Mouse (Mus musculus): ENCODE measurements at regions not wholly inside any gene's neighbourhood (a gene's known extent, or its start where the extent isn't known, plus 50 kb on each side); places are given as distances from the start of the nearest gene placed in this dataset.
"Not testable (repeated sequence)": the region's sequence is repeated elsewhere in the genome, so short reads cannot be mapped to it uniquely, and the experiment has no call there.

DNA sequence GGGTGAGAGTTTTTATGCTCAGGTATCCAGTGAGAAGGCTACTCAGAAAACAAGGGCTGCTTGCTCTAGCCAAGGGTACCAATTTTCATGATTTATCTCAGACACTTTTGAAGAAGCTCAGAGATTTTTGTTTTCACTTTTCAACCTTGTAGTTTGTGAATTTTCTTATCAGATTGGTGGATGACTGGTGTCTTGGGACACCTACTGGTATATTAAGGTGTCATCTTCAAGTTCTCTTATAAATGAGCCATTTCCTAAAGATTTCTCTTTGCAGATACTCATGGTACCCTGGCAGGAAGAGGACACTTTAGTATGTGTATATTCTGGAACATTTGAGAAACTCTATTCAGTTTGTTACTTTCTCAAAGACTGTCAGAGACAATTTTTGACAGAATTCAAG is 239.9 kb downstream of the Prr30 start:
- Histone ChIP-seq H3K4me3 (replicated peaks) (no peak overlapping the region), H3K9me3 (replicated peaks) (no peaks in the 10 kb centered on the region), H3K4me2 (no peak overlapping the region), H3K27ac (no peak overlapping the region), H3K4me1 (replicated peaks) (no peaks in the 10 kb centered on the region), H3K9ac (no peak overlapping the region), H3K27me3 (no peaks in the 10 kb centered on the region), H3K36me3 (no peaks in the 10 kb centered on the region)
- ATAC-seq (ENCODE audit: low read depth) (no peak), DNase-seq (no peak)

DNA sequence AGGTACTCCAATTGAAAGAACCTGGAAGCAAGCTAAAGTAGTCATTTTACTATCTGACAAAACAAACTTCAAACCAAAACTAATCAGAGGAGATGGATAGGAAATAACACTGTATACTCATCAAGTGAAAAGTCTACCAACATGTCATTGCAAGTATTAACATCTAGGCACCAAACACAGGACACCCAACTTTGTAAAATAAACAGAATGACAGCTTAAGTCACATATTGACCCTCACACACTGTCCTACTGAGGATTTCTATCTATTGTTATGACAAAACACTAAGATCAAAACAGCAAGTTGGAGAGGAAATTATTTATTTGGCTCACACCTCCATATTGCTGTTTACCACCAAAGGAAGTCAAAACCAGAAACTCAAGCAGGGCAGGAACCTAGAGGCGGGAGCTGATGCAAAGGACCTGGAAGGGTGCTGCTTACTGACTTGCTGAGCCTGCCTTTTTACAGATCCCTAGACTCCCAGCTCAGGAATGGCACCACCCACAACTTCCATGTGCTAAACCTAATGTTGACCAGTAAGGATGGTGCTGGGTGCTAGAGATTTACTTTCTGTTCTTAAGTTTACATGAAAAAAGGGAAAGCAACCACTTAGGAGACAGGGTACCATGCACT is 244.2 kb downstream of the Prr30 start:
- Histone ChIP-seq H3K9me3 (replicated peaks) (no peaks in the 10 kb centered on the region), H3K4me1 (replicated peaks) (no peaks in the 10 kb centered on the region), H3K36me3 (no peaks in the 10 kb centered on the region), H3K27ac (no peak overlapping the region), H3K4me2 (no peak overlapping the region), H3K9ac (no peak overlapping the region), H3K4me3 (replicated peaks) (no peak overlapping the region), H3K27me3 (no peaks in the 10 kb centered on the region)
- WGBS (ENCODE audit: insufficient replicate concordance), result 36% methylated on average over 1 of the region's 1 CpGs
- ATAC-seq (ENCODE audit: low read depth) (no peak), DNase-seq (no peak)

GRCm38 (mm10) chr14:100950681-100951119 is 249.4 kb downstream of the Prr30 start:
- Histone ChIP-seq H3K4me3 (replicated peaks) (no peak overlapping the region), H3K27ac (no peak overlapping the region), H3K27me3 (no peaks in the 10 kb centered on the region), H3K9ac (no peak overlapping the region), H3K36me3 (no peaks in the 10 kb centered on the region), H3K4me2 (no peak overlapping the region), H3K9me3 (replicated peaks) (no peaks in the 10 kb centered on the region), H3K4me1 (replicated peaks) (no peaks in the 10 kb centered on the region)
- WGBS (ENCODE audit: insufficient replicate concordance), result 60% methylated on average over 3 of the region's 3 CpGs
- DNase-seq, result no peak
- no peak for ATAC-seq (ENCODE audit: low read depth)

DNA sequence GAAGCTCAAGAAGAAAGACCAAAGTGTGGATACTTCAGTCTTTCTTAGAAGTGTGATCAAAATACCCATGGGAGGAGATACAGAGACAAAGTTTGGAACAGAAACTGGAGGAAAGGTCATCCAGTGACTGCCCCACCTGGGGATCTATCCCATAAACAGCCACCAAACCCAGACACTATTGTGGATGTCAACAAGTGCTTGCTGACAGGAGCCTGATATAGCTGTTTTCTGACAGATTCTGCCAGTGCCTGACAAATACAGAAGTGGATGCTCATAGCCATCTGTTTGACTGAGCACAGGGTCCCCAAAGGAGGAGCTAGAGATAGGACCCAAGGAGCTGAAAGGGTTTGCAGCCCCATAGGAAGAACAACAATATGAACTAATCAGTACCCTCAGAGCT is 252.5 kb downstream of the Prr30 start:
- not testable (repeated sequence) for H3K27me3 ChIP-seq; H3K4me1 ChIP-seq (replicated peaks); H3K4me3 ChIP-seq (replicated peaks); DNase-seq; H3K9ac ChIP-seq; H3K27ac ChIP-seq; H3K4me2 ChIP-seq; H3K36me3 ChIP-seq; H3K9me3 ChIP-seq (replicated peaks); ATAC-seq (ENCODE audit: low read depth)

GRCm38 (mm10) chr14:100937358-100937887 is 262.7 kb downstream of the Prr30 start:
- Histone ChIP-seq H3K9me3 (replicated peaks) (no peaks in the 10 kb centered on the region), H3K4me2 (no peak overlapping the region), H3K36me3 (no peaks in the 10 kb centered on the region), H3K4me1 (replicated peaks) (no peaks in the 10 kb centered on the region), H3K27me3 (no peaks in the 10 kb centered on the region), H3K27ac (no peak overlapping the region), H3K4me3 (replicated peaks) (no peak overlapping the region), H3K9ac (no peak overlapping the region)
- ATAC-seq (ENCODE audit: low read depth) (no peak), DNase-seq (no peak)
- 27% methylated on average over 2 of the region's 2 CpGs for WGBS (ENCODE audit: insufficient replicate concordance)

GRCm38 (mm10) chr14:100934554-100934953 is 265.6 kb downstream of the Prr30 start:
- DNase-seq (no peak), ATAC-seq (ENCODE audit: low read depth) (no peak)
- H3K9me3 ChIP-seq (replicated peaks), result no peaks in the 10 kb centered on the region
- no peak overlapping the region for H3K4me3 ChIP-seq (replicated peaks)
- H3K9ac ChIP-seq, result no peak overlapping the region
- no peak overlapping the region for H3K4me2 ChIP-seq
- no peaks in the 10 kb centered on the region for H3K36me3 ChIP-seq
- H3K27me3 ChIP-seq, result no peaks in the 10 kb centered on the region
- no peak overlapping the region for H3K27ac ChIP-seq
- 75% methylated on average over 7 of the region's 7 CpGs for WGBS (ENCODE audit: insufficient replicate concordance)
- H3K4me1 ChIP-seq (replicated peaks), result no peaks in the 10 kb centered on the region

DNA sequence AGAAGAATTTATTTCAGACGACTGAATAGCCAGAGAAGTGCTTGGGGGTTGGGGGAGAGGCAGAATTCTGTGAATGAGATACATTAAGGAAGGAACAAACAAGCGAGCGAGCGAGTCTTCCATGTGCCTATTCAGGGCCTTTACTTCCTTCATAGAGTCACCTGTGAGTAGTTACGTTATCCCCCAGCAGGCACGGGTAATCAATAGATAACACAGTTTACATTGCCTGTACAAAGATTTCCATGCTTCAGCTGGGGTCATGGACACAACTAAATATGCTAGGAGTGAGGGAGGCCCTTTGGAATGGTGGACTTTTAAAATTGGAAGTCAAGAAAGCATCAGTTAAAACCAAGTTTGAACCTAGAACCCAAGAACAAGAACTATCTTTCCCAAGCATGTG is 275.2 kb downstream of the Prr30 start:
- ATAC-seq (ENCODE audit: low read depth), result no peak
- H3K4me1 ChIP-seq (replicated peaks), result no peaks in the 10 kb centered on the region
- H3K4me2 ChIP-seq, result no peak overlapping the region
- H3K9me3 ChIP-seq (replicated peaks), result no peaks in the 10 kb centered on the region
- no peaks in the 10 kb centered on the region for H3K27me3 ChIP-seq
- H3K4me3 ChIP-seq (replicated peaks), result no peak overlapping the region
- 64% methylated on average over 6 of the region's 6 CpGs for WGBS (ENCODE audit: insufficient replicate concordance)
- H3K36me3 ChIP-seq, result no peaks in the 10 kb centered on the region
- H3K27ac ChIP-seq, result no peak overlapping the region
- DNase-seq, result no peak
- no peak overlapping the region for H3K9ac ChIP-seq

DNA sequence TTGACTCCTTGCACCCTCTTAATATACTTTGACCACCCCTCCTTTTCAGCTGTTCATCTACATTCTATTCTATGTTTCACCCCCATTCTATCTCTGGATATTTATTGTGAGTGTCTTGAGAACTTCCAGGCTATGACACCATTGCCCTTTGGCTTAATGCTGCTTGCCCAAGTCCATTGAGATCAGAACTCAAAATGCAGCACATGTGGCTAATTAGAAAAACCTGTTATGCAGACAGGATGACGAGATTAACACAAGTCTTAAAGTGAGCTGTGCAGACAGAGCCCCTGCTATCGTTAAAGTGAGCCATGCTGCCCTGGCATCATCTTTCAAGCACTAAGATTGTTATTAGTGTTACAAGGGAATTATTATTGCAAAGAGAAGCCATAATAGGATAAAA is 299.9 kb downstream of the Prr30 start:
- Histone ChIP-seq H3K4me3 (replicated peaks) (no peak overlapping the region), H3K4me1 (replicated peaks) (no peaks in the 10 kb centered on the region), H3K27ac (no peak overlapping the region), H3K4me2 (no peak overlapping the region), H3K36me3 (no peaks in the 10 kb centered on the region), H3K27me3 (no peaks in the 10 kb centered on the region), H3K9ac (no peak overlapping the region), H3K9me3 (replicated peaks) (no peaks in the 10 kb centered on the region)
- DNase-seq (no peak), ATAC-seq (ENCODE audit: low read depth) (no peak)
- 42% methylated on average over 2 of the region's 2 CpGs for WGBS (ENCODE audit: insufficient replicate concordance)

DNA sequence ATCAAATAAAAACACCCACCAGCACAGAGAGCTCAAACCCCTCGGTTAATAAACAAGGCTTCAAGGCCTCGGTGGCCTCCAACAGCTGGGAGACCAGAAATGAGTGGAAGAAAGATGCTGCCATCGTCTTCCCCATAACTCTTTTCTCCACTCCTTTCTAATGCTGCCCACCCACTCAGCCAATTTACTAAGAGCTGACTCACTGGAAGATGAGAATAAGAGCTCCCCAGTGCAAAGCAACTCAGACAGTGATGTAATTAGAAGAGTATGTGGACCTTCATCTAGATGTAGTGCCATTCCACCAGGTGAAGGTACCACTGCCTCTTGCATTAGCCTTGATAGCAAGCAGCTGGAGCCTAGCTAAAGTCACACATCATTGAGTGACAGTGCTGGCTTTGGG is 301.1 kb downstream of the Prr30 start:
- Histone ChIP-seq H3K4me1 (replicated peaks) (no peaks in the 10 kb centered on the region), H3K4me2 (no peak overlapping the region), H3K27me3 (no peaks in the 10 kb centered on the region), H3K36me3 (no peaks in the 10 kb centered on the region), H3K9ac (no peak overlapping the region), H3K27ac (no peak overlapping the region), H3K9me3 (replicated peaks) (no peaks in the 10 kb centered on the region), H3K4me3 (replicated peaks) (no peak overlapping the region)
- WGBS (ENCODE audit: insufficient replicate concordance), result 64% methylated on average over 3 of the region's 3 CpGs
- DNase-seq (no peak), ATAC-seq (ENCODE audit: low read depth) (no peak)

DNA sequence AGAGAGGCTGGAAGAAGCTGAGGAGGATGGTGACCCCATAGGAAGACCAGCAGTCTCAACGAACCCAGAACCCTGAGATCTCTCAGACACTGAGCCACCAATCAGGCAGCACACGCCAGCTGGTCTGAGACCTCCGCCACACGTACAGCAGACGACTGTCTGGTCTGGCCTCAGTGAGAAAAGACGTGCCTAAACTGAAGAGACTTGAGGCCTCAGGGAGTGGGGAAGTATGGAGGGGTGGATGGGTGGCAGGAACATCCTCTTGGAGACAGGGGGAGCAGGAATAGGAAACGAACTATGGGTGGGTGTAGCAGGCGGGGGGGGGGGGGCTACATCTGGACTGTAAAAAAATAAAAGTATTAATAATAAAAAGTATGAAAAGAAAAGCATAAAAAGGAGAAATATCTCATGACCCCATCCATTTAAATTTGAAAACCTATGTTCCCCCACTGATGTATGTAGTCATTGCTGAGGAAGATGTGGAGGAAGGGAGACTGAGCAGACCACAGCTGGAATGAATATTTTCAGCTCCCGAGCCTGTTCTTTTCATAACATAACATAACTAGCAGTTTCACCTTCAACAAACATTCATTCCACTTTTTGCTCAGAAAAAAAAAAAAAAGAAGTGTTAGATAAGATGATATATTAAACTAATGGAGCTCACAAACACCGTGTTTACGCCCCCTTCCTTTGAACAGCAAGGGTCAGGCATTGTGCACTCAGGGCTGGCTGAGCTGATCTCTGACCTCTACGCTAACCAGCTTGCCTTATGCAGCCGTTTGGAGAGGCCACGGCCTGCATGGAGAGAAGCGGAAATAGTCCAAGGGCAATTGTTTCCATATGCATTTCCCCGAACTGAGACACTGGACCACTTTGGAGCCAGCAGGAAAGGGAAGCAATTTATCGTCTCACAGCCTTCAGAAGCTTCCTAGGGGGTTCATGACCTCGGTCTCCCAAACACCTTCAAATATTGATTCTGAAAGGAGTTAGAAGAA is 310.7 kb downstream of the Prr30 start:
- Histone ChIP-seq H3K9me3 (replicated peaks) (no peaks in the 10 kb centered on the region), H3K27ac (no peak overlapping the region), H3K27me3 (no peaks in the 10 kb centered on the region), H3K9ac (no peak overlapping the region), H3K4me3 (replicated peaks) (no peak overlapping the region), H3K4me2 (no peak overlapping the region), H3K4me1 (replicated peaks) (no peaks in the 10 kb centered on the region), H3K36me3 (no peaks in the 10 kb centered on the region)
- peak; percentile 51; the same call in 1 of the 2 replicates for ATAC-seq (ENCODE audit: low read depth)
- no peak for DNase-seq
- WGBS (ENCODE audit: insufficient replicate concordance), result 42% methylated on average over 18 of the region's 18 CpGs

GRCm38 (mm10) chr14:100883115-100883514 is 317.0 kb downstream of the Prr30 start:
- no peak overlapping the region for H3K4me3 ChIP-seq (replicated peaks)
- 24% methylated on average over 1 of the region's 1 CpGs for WGBS (ENCODE audit: insufficient replicate concordance)
- H3K27me3 ChIP-seq, result no peaks in the 10 kb centered on the region
- H3K9me3 ChIP-seq (replicated peaks), result no peaks in the 10 kb centered on the region
- no peak overlapping the region for H3K9ac ChIP-seq
- DNase-seq (no peak), ATAC-seq (ENCODE audit: low read depth) (no peak)
- no peak overlapping the region for H3K27ac ChIP-seq
- H3K36me3 ChIP-seq, result no peaks in the 10 kb centered on the region
- no peak overlapping the region for H3K4me2 ChIP-seq
- no peaks in the 10 kb centered on the region for H3K4me1 ChIP-seq (replicated peaks)
